ENCODE assay signal across 7 mouse cellular contexts in genomic region chr13:41606081-41607000, GRCm38 (mm10). TPM values are rescaled to one million over a fixed set of nuclear protein-coding genes. Genes with fewer than 3 reads are reported as not detected.
DNase-seq lines count a peak whose midpoint lies in the region; ATAC-seq and TF ChIP-seq lines count a peak whose summit lies in the region.

No protein-coding gene starts in this region.

- 1% methylated on average over 53 of the region's 67 CpGs for WGBS in forebrain, embryonic 16.5 days
- WGBS in hindbrain, embryonic 10.5 days: 3% methylated on average over 67 of the region's 67 CpGs

- in situ Hi-C loops in Patski (cut with MboI; ENCODE audit: low pct_unique_long_range_greater_than_20kb): no loop called here

- no peaks in the 10 kb centered on the region for H3K27me3 ChIP-seq in Patski
- H3K27me3 ChIP-seq in forebrain, embryonic 16.5 days (replicated peaks; ENCODE audit: control insufficient read depth, insufficient read depth, low read length): no peaks in the 10 kb centered on the region
- peaks cover 6% of the 10 kb centered on the region; the same call in 1 of the 2 replicates for H3K27me3 ChIP-seq in hindbrain, embryonic 10.5 days (ENCODE audit: insufficient read depth, poor library complexity, severe bottlenecking)

- H3K4me1 ChIP-seq in forebrain, embryonic 16.5 days (replicated peaks; ENCODE audit: control insufficient read depth, insufficient read depth, low read length): peaks cover 22% of the 10 kb centered on the region
- peaks cover 18% of the 10 kb centered on the region for H3K4me1 ChIP-seq in hindbrain, embryonic 10.5 days (replicated peaks)

- no peak for TF ChIP-seq CTCF in Patski (IDR thresholded peaks at IDR 0.05)

- POLR2A ChIA-PET in Patski (lab: Charles Lee): interaction anchor here (0.6 kb wide), 1 partner anchor 531 kb away, joined by 4 read pairs; no protein-coding TSS in a partner anchor

- CTCF ChIA-PET in Patski (lab: Charles Lee): interaction anchor here (0.8 to 1.3 kb wide), 2 partner anchors 28 to 30 kb away, joined by 3 read pairs; no protein-coding TSS in a partner anchor

- H3K9me3 ChIP-seq in forebrain, embryonic 16.5 days (ENCODE audit: control insufficient read depth, low read length): no peaks in the 10 kb centered on the region
- no peaks in the 10 kb centered on the region for H3K9me3 ChIP-seq in hindbrain, embryonic 10.5 days

- H3K4me2 ChIP-seq in forebrain, embryonic 16.5 days (ENCODE audit: low read length): peak overlapping the region; percentile 63

- DNase-seq in Patski (ENCODE audit: low read depth, low spot score): no peak
- DNase-seq in cerebellum, adult 11-12 months: peak; percentile 86
- DNase-seq in hindbrain, embryonic 10.5 days (ENCODE audit: low spot score): peak; percentile 53
- peak; percentile 60 to 61 for DNase-seq in layer of hippocampus, postnatal 36 days
- peak; percentile 41 for DNase-seq in mesoderm, embryonic 11.5 days (ENCODE audit: low read depth, low spot score)
- peak; percentile 44 for DNase-seq in skeletal muscle tissue, adult 2 months (ENCODE audit: low read depth, low spot score)

- H3K4me3 ChIP-seq in forebrain, embryonic 16.5 days (replicated peaks; ENCODE audit: low read length): peak overlapping the region; percentile 76
- peak overlapping the region; percentile 93 for H3K4me3 ChIP-seq in hindbrain, embryonic 10.5 days

- ATAC-seq in Patski: peak; percentile 10
- peak; percentile 27 for ATAC-seq in forebrain, embryonic 16.5 days

- H3K36me3 ChIP-seq in forebrain, embryonic 16.5 days (ENCODE audit: control insufficient read depth, insufficient read depth): no peaks in the 10 kb centered on the region; the same call in 1 of the 2 replicates
- no peaks in the 10 kb centered on the region for H3K36me3 ChIP-seq in hindbrain, embryonic 10.5 days

- H3K27ac ChIP-seq in forebrain, embryonic 16.5 days (ENCODE audit: low read length): peak overlapping the region; percentile 73
- peak overlapping the region; percentile 97 for H3K27ac ChIP-seq in hindbrain, embryonic 10.5 days

- H3K9ac ChIP-seq in forebrain, embryonic 16.5 days (replicated peaks; ENCODE audit: low read depth, low read length): peak overlapping the region; percentile 81

RNA-seq across cellular contexts. Expression of gene Tmem170b, which starts 0.6 kb away (rescaled TPM):
- 8.6 TPM for polyA plus RNA-seq in Patski (2021)
- 50.8 and 53.1 TPM in 2 replicates for polyA plus RNA-seq in forebrain, embryonic 16.5 days (2015; fragmentation: Nextera tagmentation; extraction: Ambion mirVana)
- polyA plus RNA-seq in hindbrain, embryonic 10.5 days (2016; fragmentation: Nextera tagmentation; extraction: Ambion mirVana): 12.0 and 14.5 TPM in 2 replicates
- total RNA-seq in layer of hippocampus, postnatal 36 days (2021): 100 to 1,000 TPM in 1 of 2 experiments, 10 to 100 TPM in 1; 99.0 to 101 TPM
